Mouse (Mus musculus) left cerebral cortex, postnatal 36 days (tissue): ENCODE results near the gene BC049730. TPM values are rescaled to one million over a fixed set of nuclear protein-coding genes. Genes with fewer than 3 reads are reported as not detected.

Source experiments
- DNase-seq, 2 experiments: peaks; one replicate each; pipeline ENCODE4 v3.0.0; 2021 to 2022; ENCODE audit warnings: low spot score in 2 of 2, mixed read lengths in 1 of 2
- intact Hi-C: fragments of 180-260 bp; cut with DNase I; formaldehyde crosslinking; loops from one replicate; pipeline ENCODE4 v1.15.1; 2025
- total RNA-seq, 2 experiments: library from RNA; stranded (reverse); gene quantifications; 2 replicates each; pipeline ENCODE4 v1.2.3; 2021

Gene BC049730
- total RNA-seq, 2 experiments from 2014 or later: not detected

DNA sequence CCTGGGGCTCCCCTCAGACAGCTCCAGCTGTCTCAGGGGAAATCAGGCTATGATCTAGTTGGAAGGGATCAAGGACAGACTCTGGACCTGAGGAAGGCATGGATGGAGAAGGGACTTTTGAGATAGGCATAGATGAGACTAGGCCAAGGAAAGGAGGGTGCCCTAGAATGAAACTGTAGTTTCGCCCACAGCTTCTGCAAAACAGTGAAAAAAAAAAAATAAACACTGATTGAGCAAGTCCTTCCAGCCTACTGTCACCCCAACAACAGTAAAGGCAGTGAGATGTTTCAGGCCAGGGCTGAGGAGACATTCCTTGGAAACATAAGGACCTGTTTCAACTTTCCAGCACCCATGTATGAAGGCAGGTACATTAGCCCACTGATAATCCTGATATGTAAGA, 49.5 kb downstream of the BC049730 start:
- intact Hi-C loops: no loop called here
- no peak for DNase-seq

DNA sequence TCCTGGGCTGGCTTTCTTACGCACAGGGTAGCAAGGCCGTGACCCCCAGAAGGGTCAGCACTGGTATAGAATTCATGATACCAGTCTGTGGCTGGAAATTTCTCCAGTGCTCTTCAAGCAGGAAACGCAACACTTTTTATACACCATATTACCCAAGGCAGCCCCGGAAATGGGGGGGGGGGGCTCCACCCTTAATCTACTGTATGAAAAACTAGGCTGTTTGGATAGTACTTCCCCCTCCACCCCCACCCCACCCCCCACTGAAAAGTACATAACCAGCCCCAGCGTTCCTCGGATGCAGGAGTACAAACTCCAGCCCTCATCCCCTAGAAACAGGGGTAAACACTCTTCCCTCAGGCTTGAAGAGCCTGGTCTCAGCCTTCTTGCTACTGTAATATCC, 51.2 kb downstream of the BC049730 start, which contains the start of gene Cd177:
Gene Cd177, minus strand, starts transcription at position 101 of the 400 bp plus-strand sequence.
- no peak for DNase-seq
- intact Hi-C loops: no loop called here

DNA sequence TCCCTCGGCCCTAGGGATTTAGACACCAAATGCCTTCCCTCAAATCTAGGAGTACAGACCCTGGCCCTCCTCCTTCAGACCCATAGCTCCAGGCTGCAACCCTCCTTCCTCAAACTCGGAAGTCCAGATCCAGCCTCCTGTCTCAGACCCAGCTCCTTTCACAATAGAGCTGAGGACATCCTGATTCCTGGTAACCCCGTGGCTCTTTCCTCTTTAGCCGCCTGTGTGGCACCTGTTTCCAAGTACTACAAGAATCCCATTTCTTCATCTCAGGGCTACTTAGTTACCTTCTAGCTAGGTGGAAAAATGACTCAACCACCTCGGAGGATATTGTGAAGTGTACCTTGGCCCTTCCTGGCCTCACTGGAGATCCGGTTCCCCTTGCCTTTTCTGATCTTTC, 52.1 kb downstream of the BC049730 start:
- intact Hi-C loops: no loop called here
- no peak for DNase-seq

DNA sequence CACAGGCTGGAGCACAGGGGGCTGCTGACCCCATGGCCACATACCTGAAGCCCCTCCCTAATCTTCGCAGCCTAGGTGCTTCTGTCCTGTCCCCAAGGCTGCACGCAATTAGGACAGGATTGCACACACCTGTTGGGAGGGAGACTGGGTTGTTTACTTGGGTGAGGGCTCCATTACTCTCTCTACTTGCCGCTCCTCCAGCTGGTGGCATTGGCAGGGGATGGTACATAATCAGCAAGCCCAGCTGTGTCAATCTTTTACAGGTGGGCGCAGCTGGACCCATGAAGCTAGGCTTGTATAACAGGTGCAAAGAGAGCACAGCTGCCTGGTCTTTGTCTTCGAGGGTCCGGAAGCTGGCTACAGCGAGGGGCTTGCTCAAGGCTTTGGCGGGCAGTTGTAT, 53.5 kb downstream of the BC049730 start:
- intact Hi-C loops: no loop called here
- no peak for DNase-seq

Other genes starting within 250 kb of the BC049730 start
- gene Plaur, start 246.8 kb upstream of the BC049730 start, total RNA-seq: 1 to 10 TPM in 1 of 2 experiments, under 1 TPM in 1; 0.91 to 1.7 TPM
- gene Cadm4, start 227.2 kb upstream of the BC049730 start, total RNA-seq: 100 to 1,000 TPM; 235 to 307 TPM
- 10 to 100 TPM; 47.9 to 49.4 TPM for gene Zfp428, start 202.2 kb upstream of the BC049730 start, total RNA-seq
- not detected for gene AC161166.1, start 196.8 kb upstream of the BC049730 start, total RNA-seq
- gene Irgq, start 178.6 kb upstream of the BC049730 start, total RNA-seq: 10 to 100 TPM; 80.8 to 89.2 TPM
- gene Pinlyp, start 163.1 kb upstream of the BC049730 start, total RNA-seq: not detected
- 10 to 100 TPM; 29.8 to 41.4 TPM for gene Xrcc1, start 163.0 kb upstream of the BC049730 start, total RNA-seq
- gene Ethe1, start 121.7 kb upstream of the BC049730 start, total RNA-seq: 10 to 100 TPM; 11.8 to 14.3 TPM
- 1 to 10 TPM; 6.6 to 6.8 TPM for gene Zfp575, start 121.6 kb upstream of the BC049730 start, total RNA-seq
- under 1 TPM; 0.22 to 0.48 TPM for gene Phldb3, start 98.5 kb upstream of the BC049730 start, total RNA-seq
- 1 to 10 TPM in 1 of 2 experiments, under 1 TPM in 1; 0.32 to 1.3 TPM for gene Lypd3, start 72.7 kb upstream of the BC049730 start, total RNA-seq
- gene Tex101, start 32.6 kb upstream of the BC049730 start, total RNA-seq: not detected
- not detected for gene Gm4763, start 17.7 kb downstream of the BC049730 start, total RNA-seq
- gene Cd177, start 51.1 kb downstream of the BC049730 start, total RNA-seq: not detected
- gene Ceacam10, start 68.0 kb downstream of the BC049730 start, total RNA-seq: not detected
- 1 to 10 TPM in 1 of 2 experiments, not detected in 1; 1.9 TPM for gene Gm9844, start 153.0 kb downstream of the BC049730 start, total RNA-seq
- not detected for gene Lypd4, start 160.7 kb downstream of the BC049730 start, total RNA-seq
- gene Dmrtc2, start 160.8 kb downstream of the BC049730 start, total RNA-seq: not detected
- 100 to 1,000 TPM; 456 to 499 TPM for gene Rps19, start 175.1 kb downstream of the BC049730 start, total RNA-seq
- gene Cd79a, start 188.1 kb downstream of the BC049730 start, total RNA-seq: under 1 TPM; 0.49 to 0.54 TPM
- gene Arhgef1, start 193.7 kb downstream of the BC049730 start, total RNA-seq: 10 to 100 TPM; 58.2 to 98.5 TPM
- not detected for gene Gm4881, start 235.3 kb downstream of the BC049730 start, total RNA-seq